Mouse (Mus musculus) midbrain, embryonic 11.5 days (tissue): ENCODE results near the gene Ppa1. TPM values are rescaled to one million over a fixed set of nuclear protein-coding genes. Genes with fewer than 3 reads are reported as not detected.
A peak's percentile ranks its signal among the peaks of the same experiment; 100 is the strongest.

Experiments used
- ATAC-seq: fragments of 200-750 bp; cut with Nextera tagmentation; 2 replicates; pipeline ENCODE4 v1.8.0; 2017; ENCODE audit warnings: moderate TSS enrichment, moderate library complexity; ENCODE audit not compliant: low FRiP score
- DNase-seq: peaks from one replicate; pipeline ENCODE4 v3.0.0; 2015; ENCODE audit warnings: low spot score; ENCODE audit errors: missing footprints
- H3K27ac ChIP-seq: fragments of 300-500 bp; sonication (generic); 2 replicates; pipeline ENCODE4 v1.5.1; 2014; ENCODE audit warnings: low read depth, low read length
- H3K27me3 ChIP-seq: fragments of 300-500 bp; sonication (generic); 2 replicates; pipeline ENCODE4 v1.6.1; 2014; ENCODE audit warnings: mild to moderate bottlenecking, low read length, moderate library complexity, mixed read lengths; ENCODE audit not compliant: control insufficient read depth, insufficient read depth
- H3K36me3 ChIP-seq: fragments of 300-500 bp; sonication (generic); 2 replicates; pipeline ENCODE4 v1.6.1; 2014; ENCODE audit warnings: mild to moderate bottlenecking, low read length, moderate library complexity, mixed read lengths; ENCODE audit not compliant: control insufficient read depth, insufficient read depth
- H3K4me1 ChIP-seq: fragments of 300-500 bp; sonication (generic); 2 replicates; pipeline ENCODE4 v1.6.1; 2014; ENCODE audit warnings: low read length; ENCODE audit not compliant: control insufficient read depth, insufficient read depth
- H3K4me2 ChIP-seq: fragments of 300-500 bp; sonication (generic); 2 replicates; pipeline ENCODE4 v1.6.1; 2014; ENCODE audit warnings: mild to moderate bottlenecking, moderate library complexity
- H3K4me3 ChIP-seq: fragments of 300-500 bp; sonication (generic); 2 replicates; pipeline ENCODE4 v1.5.1; 2014; ENCODE audit warnings: low read depth, low read length
- H3K9ac ChIP-seq: fragments of 300-500 bp; sonication (generic); 2 replicates; pipeline ENCODE4 v1.6.1; 2014; ENCODE audit warnings: low read length
- H3K9me3 ChIP-seq: fragments of 300-500 bp; sonication (generic); 2 replicates; pipeline ENCODE4 v1.6.1; 2016; ENCODE audit warnings: low read length; ENCODE audit not compliant: control insufficient read depth
- WGBS: fragments of 180-500 bp; shearing (Covaris S2); extraction: QIAGEN DNeasy Blood & Tissue Kit; methylation state at CpG from one replicate; pipeline ENCODE4 v1.1.7; 2014; 5-methylcytosine and 5-hydroxymethylcytosine counted together
- polyA plus RNA-seq: library from polyadenylated mRNA; unstranded; fragments of >200 nt; fragmentation: Nextera tagmentation; extraction: Ambion mirVana; gene quantifications from 2 replicates; pipeline ENCODE4 v1.2.1, GENCODE M21; 2014

Gene Ppa1
- polyA plus RNA-seq, 1 experiment from 2014 or later, result 323 TPM

DNA sequence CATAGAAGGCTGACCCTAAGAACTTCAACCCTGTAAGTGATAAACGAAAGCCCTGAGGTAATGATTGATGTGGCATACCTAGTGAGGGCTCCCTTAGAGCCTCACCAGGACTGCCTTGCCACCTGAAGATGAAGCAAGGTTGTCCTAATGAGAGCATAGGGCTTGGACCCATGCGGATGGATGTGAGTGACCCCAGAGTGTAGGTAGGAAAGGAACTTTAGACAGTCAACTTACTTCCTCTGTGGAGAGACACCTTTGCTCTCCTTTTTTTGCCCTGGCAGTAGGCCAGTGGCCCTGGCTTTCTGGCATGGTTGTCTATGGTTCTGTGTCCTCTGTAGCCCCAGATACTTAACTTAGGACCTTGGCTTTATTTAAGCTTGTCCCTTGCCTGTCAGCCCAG is 48.7 kb downstream of the Ppa1 start:
- no peak for DNase-seq
- Histone ChIP-seq H3K9me3 (no peaks in the 10 kb centered on the region), H3K27me3 (no peaks in the 10 kb centered on the region), H3K4me1 (peaks cover 11% of the 10 kb centered on the region), H3K36me3 (0 out of 2 replicates have a peak, but pooled peaks cover 2% of the 10 kb centered on the region), H3K9ac (no peak overlapping the region), H3K4me3 (peak overlapping the region; percentile 92), H3K27ac (no peak overlapping the region), H3K4me2 (peak overlapping the region; percentile 100)
- WGBS, result 94% methylated on average over 2 of the region's 2 CpGs
- no peak for ATAC-seq

- ATAC-seq (no peak), DNase-seq (no peak)
- Histone ChIP-seq H3K4me1 (no peaks in the 10 kb centered on the region), H3K27ac (no peak overlapping the region), H3K9me3 (no peaks in the 10 kb centered on the region), H3K4me2 (no peak overlapping the region), H3K4me3 (no peak overlapping the region), H3K36me3 (no peaks in the 10 kb centered on the region), H3K27me3 (no peaks in the 10 kb centered on the region), H3K9ac (no peak overlapping the region)
- 85% methylated on average over 4 of the region's 4 CpGs for WGBS
These were observed 56.3 kb downstream of the Ppa1 start for GRCm38 (mm10) chr10:61704663-61705062.

DNA sequence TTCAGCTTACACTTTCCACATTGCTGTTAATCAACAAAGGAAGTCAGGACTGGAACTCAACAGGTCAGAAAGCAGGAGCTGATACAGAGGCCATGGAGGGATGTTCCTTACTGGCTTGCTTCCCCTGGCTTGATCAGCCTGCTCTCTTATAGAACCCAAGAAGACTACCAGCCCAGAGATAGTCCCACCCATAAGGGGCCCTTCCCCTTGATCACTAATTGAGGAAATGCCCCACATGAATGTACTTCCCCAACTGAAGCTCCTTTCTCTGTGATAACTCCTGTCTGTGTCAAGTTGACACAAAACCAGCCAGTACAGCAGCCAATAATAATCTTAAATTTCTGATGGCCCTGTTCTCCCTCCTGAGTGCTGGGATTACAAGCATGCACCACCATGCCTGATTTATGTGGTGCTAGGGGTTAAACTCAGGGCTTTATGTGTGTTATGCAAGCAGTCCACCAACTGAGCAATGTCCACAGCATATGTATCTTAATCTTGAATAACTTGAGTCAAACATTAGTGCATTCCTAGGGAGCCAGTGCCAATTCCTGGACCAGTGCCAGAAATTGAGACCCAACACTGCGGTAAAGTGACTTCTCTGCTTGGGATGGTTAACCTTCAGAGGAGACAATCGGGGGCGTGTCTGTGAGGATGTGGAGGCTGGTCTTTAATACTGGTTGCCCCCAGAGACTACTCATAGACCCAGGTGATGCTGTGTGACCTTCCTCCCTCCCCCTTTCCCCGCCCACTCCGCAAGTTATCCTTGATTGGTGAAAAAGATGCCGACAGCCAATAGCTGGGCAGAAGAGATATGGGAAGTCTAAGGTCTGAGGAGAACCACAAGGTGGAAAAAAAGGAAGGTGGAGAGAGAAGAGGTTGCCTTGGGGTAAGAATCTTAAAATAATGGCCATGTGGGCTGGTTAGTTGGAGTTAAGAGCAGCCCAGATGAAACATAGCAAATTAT is 58.3 kb downstream of the Ppa1 start:
- Histone ChIP-seq H3K4me3 (no peak overlapping the region), H3K27ac (no peak overlapping the region), H3K4me1 (no peaks in the 10 kb centered on the region), H3K27me3 (no peaks in the 10 kb centered on the region), H3K9ac (no peak overlapping the region), H3K9me3 (no peaks in the 10 kb centered on the region), H3K4me2 (no peak overlapping the region), H3K36me3 (no peaks in the 10 kb centered on the region)
- 78% methylated on average over 6 of the region's 6 CpGs for WGBS
- no peak for DNase-seq
- ATAC-seq, result no peak

DNA sequence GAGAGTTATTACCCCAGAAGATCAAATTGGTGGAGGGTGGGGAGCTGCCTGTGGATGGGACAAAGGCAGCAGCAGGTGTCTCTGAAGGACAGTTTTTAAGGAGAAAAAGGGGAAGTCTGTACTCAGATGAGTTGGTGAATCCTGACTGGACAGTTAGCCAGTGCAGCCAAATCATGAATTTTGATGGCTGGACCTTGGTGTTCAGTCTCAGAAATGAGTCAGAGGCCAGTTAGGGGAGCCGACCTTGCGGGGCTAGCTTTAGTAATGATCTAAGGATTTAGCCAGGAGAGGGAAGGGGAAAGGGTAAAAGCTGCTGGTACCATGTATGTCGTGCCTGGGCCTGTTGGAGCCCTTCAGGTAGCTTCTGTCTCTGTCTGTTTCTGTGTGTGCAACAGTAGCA is 65.2 kb downstream of the Ppa1 start:
- H3K4me1 ChIP-seq, result 0 out of 2 replicates have a peak, but pooled peaks cover 3% of the 10 kb centered on the region
- no peaks in the 10 kb centered on the region for H3K36me3 ChIP-seq
- no peak for DNase-seq
- no peak for ATAC-seq
- H3K4me3 ChIP-seq, result no peak overlapping the region
- no peak overlapping the region for H3K27ac ChIP-seq
- no peaks in the 10 kb centered on the region for H3K9me3 ChIP-seq
- H3K4me2 ChIP-seq, result no peak overlapping the region
- 73% methylated on average over 3 of the region's 3 CpGs for WGBS
- no peak overlapping the region for H3K9ac ChIP-seq
- H3K27me3 ChIP-seq, result peaks cover 4% of the 10 kb centered on the region

DNA sequence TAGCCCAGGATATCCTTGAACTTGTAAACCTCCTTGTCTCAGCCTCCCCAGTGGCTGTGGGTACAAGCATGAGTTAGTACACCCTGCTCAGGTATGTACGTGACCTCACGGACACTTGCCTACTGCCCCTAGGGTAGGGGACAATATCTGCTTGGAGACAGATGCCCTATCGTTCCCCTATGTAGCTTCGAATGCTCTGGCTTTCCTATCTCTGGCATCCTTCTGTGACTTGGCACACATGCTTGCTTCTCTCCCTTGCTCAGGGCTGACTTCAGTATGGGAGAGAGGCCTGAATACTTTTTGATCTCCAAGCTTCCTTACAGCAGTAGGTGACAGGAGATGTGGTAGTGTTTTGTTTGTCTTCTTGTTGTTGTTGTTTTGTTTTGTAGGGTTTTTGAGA is 65.8 kb downstream of the Ppa1 start:
- H3K27ac ChIP-seq, result no peak overlapping the region
- H3K4me3 ChIP-seq, result no peak overlapping the region
- no peak overlapping the region for H3K4me2 ChIP-seq
- no peak for DNase-seq
- H3K9ac ChIP-seq, result no peak overlapping the region
- no peaks in the 10 kb centered on the region for H3K36me3 ChIP-seq
- H3K4me1 ChIP-seq, result 0 out of 2 replicates have a peak, but pooled peaks cover 3% of the 10 kb centered on the region
- H3K27me3 ChIP-seq, result peaks cover 4% of the 10 kb centered on the region
- no peaks in the 10 kb centered on the region for H3K9me3 ChIP-seq
- ATAC-seq, result no peak
- 89% methylated on average over 4 of the region's 4 CpGs for WGBS

DNA sequence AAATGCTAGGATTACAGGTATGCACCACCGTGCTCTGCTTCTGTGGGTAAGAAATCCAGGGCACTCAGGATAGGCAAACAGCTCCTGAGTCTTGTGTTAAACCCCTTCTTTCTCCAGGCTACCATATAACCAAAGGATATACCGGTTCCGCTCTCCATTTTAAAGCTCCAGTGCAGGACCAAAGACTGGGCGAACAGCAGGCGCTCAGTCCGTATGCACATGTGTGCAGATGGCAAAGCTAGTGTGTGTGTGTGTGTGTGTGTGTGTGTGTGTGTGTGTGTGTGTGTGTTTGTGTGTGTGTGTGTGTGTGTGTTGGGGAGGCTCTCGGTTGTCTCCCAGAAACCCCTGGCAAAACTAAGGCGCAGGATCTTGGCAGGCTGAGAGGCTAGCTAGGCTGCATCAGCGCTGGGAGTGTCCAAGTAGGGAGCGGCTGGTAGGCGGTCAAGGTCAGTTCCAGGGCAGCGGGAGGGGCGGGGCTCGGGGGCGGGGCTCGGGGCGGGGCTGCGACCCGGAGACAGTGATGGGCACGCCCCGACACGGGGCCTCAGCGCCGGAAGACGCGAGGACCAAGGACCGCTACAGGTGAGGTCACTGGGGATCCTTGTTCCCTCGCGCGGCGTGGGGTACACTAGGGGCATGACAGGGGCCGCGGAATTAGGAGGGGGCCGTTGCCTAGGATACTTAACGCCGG is 66.6 kb downstream of the Ppa1 start, which contains the start of gene Aifm2:
Aifm2 (plus strand) TSS at position 493 of the 691 bp plus-strand sequence.
- Histone ChIP-seq H3K36me3 (no peaks in the 10 kb centered on the region), H3K4me2 (peak within 1 kb of the TSS; percentile 91), H3K4me3 (peak within 1 kb of the TSS; percentile 52), H3K27ac (no peak within 1 kb of the TSS), H3K4me1 (0 out of 2 replicates have a peak, but pooled peaks cover 3% of the 10 kb centered on the region), H3K27me3 (peaks cover 4% of the 10 kb centered on the region), H3K9me3 (no peaks in the 10 kb centered on the region), H3K9ac (peak within 1 kb of the TSS; percentile 58)
- ATAC-seq, result peak; percentile 86
- WGBS, result 15% methylated on average over 34 of the region's 36 CpGs
- peak; percentile 90 for DNase-seq

DNA sequence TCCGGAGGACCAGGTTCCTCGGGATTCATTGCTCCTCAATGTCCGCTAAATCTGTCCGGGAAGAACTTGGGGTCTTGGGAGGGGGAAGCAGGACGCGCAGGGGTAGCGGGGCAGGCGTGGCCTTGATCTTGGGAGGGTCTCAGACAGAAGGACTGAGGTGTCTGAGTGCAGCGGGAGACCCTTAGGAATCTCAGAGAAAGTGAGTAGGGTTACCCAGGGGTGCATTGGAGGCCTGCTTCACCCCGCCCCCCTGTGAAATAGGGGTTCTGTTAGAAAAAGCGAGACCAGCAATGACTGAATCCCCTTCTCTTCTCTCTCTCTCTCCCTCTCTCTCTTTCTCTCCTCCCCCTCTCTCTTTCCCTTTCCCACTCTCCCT is 67.1 kb downstream of the Ppa1 start:
- Histone ChIP-seq H3K4me2 (peak overlapping the region; percentile 91), H3K9me3 (no peaks in the 10 kb centered on the region), H3K27ac (no peak overlapping the region), H3K4me1 (0 out of 2 replicates have a peak, but pooled peaks cover 3% of the 10 kb centered on the region), H3K36me3 (no peaks in the 10 kb centered on the region), H3K9ac (peak overlapping the region; percentile 58), H3K27me3 (peaks cover 4% of the 10 kb centered on the region), H3K4me3 (peak overlapping the region; percentile 52)
- no peak for DNase-seq
- peak; percentile 59 for ATAC-seq
- WGBS, result 5% methylated on average over 11 of the region's 11 CpGs

- no peaks in the 10 kb centered on the region for H3K9me3 ChIP-seq
- peaks cover 4% of the 10 kb centered on the region for H3K27me3 ChIP-seq
- 0 out of 2 replicates have a peak, but pooled peaks cover 3% of the 10 kb centered on the region for H3K4me1 ChIP-seq
- DNase-seq (no peak), ATAC-seq (no peak)
- no peaks in the 10 kb centered on the region for H3K36me3 ChIP-seq
- no peak overlapping the region; the same call in 1 of the 2 replicates for H3K4me2 ChIP-seq
- WGBS, result 73% methylated on average over 7 of the region's 7 CpGs
- H3K27ac ChIP-seq, result no peak overlapping the region
- H3K4me3 ChIP-seq, result no peak overlapping the region
- no peak overlapping the region for H3K9ac ChIP-seq
These were observed 67.9 kb downstream of the Ppa1 start for GRCm38 (mm10) chr10:61715996-61716864.
